Mouse (Mus musculus) lung, adult 10 weeks (tissue): Measurements from ENCODE around the gene Ttc16. TPM values are rescaled to one million over a fixed set of nuclear protein-coding genes. Genes with fewer than 3 reads are reported as not detected.

Source experiments
- polyA plus RNA-seq: library from polyadenylated mRNA; stranded (reverse); fragments of 350-450 nt; fragmentation: Illumina TruSeq; extraction: RNeasy Lipid Tissue Mini Kit (QIAGEN cat#74804); gene quantifications from one replicate; pipeline ENCODE4 v1.2.3, GENCODE M21; 2014; ENCODE audit warnings: low read depth, low replicate concordance; ENCODE audit not compliant: insufficient read depth

Gene Ttc16
- polyA plus RNA-seq: 3.9 TPM

DNA sequence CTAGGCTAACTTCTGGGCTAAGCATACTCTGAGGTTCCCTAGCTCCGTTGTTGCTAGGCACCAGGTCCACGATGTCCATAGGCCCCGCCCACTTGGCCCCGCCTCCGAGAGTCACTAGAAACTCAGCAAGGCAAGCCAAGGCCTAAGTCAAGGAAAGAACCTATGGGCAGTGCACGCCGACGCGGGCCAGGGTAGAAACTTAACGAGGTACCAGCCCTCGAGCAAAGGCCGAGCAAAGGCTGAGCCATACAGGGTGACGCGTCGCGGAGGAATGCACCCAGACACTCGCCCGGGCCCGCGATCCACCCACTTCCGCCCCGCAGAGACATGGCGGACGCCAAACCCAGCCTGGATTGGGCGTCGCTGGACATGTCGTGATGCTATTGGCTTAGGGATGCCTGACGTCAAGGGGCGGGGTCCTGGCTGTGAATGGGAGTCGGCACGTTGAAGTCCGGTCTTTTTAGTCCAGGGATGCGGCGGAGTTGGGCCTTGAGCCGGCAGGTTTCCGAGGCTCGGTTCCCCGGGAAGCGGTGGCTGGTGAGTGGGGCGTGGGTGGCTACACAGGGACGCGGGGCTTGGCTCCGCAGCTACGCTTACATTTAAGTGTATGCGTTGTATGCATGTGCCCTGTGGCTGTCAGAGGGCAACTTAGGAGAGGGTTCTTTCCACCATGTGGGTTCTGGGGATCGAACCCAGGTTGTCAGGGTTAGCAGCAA, at the start of gene Ttc16, which contains the start of gene Ptrh1:
TSS of gene Ttc16 (minus strand) at position 275 of the 716 bp plus-strand sequence.
TSS of gene Ptrh1 (plus strand) at position 428 of the 716 bp plus-strand sequence.

DNA sequence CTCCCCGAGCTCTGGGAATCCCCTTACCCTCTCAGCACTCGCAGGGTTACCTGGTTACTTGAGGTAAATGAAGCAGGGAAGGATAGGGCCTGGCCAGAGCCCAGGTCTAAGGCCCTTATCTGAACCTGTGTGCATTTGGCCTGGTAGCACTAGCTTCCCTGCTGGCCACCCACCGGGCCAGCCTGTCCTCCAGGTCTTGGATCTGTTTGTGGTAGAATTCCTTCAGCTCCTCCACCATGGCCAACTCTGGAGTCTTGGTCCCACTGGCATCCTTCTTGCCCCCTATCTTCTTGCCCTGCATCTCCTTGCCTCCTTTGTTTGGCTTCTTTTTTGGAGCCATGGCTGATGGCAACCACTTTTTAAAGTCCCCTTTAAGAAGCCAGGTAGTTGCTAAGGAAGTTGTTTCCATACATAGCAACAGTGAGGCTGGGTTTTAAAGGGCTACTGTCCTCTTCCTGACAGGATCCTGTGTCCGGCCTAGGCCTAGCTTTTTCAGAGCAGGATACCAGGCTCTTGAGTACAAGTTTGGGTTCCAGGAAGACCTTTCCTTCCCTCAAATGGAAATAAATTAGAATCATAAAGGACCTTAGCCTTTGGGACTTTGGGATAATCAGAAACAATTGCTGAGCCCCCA, 8.7 kb upstream of the Ttc16 start, which contains the start of gene Cfap157:
TSS of gene Cfap157 (minus strand) at position 381 of the 634 bp plus-strand sequence.

DNA sequence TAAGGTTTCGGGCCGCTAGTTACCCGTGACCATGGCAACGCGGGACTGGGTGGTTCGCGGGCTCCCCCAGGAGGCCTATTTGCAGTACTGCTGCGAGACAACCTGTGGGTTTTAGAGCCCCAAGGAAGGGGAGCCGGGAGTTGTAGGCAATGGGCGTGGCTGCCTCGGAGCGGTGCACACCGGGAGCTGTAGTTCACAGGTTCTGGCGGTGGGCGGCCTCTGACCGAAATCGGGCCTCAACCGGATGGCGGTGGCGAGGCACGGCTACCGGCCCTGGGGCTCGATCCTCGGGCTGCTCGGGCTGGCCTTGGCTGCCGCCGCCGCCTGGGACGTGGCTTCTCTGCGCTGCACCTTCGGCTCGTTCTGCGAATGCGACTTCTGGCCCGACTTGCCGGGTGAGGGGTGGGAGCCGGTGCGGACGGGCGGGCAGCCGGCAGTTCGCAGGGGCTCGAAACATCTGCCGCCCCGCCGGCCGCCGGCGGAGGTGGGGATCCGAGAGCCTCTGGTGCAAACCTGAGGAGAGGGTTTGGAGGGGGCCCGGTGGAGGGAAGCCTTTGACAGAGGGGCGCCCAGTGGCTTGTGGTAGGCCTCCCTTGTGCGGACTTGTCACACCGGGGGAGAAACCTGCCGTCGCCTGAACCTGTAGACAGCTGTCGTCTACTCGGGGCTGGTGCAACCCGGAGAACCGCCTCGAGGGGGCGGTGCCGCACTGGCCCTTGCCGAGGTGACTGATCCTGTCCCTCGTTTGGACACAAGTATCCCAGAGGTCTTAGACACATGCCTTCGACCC, 18.2 kb downstream of the Ttc16 start, which contains the start of gene Tor2a:
TSS of gene Tor2a (plus strand) at position 179 of the 790 bp plus-strand sequence.

DNA sequence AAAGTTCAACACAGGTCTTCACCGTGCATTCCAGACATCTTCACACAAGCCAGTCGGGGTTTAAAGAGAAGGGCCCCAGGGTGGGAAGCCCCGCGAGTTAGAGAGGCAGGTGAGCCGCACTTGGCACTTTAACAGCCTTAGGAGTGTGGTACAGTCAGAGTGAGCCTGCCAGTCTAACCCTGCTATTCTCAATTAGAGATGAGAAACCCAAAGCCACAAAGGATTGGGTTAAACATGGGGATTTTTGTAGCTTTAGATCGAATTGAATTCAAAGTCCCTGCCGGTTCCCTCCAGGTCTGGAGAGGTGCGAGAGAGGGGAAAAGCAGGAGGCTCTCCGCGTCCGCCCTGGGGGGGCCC, 34.5 kb downstream of the Ttc16 start, which contains the start of gene 6330409D20Rik:
TSS of gene 6330409D20Rik (minus strand) at position 101 of the 357 bp plus-strand sequence.

DNA sequence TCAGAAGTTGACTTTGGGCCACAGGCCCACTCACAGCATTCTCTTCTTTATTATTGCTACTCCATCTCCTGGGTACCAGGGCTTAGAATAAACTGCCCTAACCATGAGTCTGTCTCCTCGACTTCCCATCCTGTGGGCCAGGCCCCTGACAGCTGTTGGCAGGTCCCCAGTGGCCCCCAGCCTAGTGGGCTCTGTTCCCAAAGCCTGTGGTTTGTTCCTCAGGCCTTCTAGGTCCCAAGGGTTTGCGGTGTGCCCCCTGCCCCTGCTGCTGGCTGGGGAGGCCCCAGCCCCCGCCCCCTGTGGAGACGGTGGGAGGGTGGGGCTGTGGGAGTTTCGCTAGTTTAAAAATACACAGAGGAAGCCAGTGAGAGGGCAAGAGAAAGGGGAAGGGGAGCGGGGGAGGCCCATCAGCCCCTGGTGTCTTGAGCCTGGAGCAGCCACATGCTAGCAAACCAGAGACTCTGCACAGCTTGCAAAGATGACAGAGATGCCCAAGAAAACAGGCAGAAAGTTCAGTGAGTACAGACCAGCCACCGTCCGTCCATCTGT, 54.7 kb downstream of the Ttc16 start, which contains the start of gene Sh2d3c:
TSS of gene Sh2d3c (plus strand) at position 375 of the 549 bp plus-strand sequence.

DNA sequence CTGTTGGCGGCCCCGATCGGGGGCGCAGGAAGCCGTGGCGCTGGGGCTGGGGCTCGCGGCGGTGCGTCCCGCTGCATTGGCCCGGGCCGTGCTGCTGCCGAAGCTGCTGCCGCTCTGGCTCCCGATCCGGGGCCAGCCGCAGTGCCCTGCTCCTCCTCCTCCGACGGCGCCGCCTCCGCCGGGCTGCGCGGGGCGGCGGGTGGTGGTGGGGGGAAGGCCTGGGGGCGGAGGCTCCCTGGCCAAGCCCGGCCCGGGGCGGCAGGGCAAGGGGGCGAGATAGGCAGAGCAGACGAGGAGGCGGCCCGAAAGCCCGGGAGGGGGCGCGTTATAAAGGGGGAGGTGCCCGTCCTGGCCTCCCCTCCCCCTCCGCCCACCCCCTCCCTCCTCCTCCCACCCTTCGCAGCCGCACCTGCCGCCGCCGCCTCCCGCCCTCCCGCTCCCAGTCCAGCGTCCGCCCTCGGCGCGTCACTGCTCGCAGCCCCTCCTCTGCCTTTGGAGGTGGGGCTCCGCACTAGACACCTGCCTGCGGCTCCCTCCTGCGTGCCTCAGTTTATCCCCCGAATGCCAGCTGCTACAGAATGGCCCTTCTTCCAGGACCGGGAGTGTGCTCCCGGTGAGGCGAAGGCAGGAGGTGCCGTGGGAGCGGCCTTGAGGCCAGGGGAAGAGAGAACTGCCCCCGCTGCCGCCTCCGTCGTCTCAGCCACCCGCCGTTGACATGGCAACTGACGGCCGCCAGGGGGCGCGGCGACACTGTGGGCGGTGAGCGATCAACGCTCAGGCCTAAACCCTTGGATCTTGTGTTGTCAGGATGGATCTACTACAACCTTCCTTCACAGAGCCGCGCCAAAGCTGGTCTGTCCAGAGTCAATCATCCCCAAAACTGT, 62.3 kb downstream of the Ttc16 start, which contains the start of gene Cdk9:
TSS of gene Cdk9 (minus strand) at position 143 of the 884 bp plus-strand sequence.

Other genes with a start within 250 kb of the Ttc16 start
- gene Fam102a, start 240.3 kb downstream of the Ttc16 start, polyA plus RNA-seq: 10.6 TPM
- gene Dpm2, start 204.8 kb downstream of the Ttc16 start, polyA plus RNA-seq: 67.1 TPM
- not detected for gene Pip5kl1, start 200.8 kb downstream of the Ttc16 start, polyA plus RNA-seq
- gene 9430097D07Rik, start 199.9 kb downstream of the Ttc16 start, polyA plus RNA-seq: not detected
- 13.3 TPM for gene St6galnac4, start 188.5 kb downstream of the Ttc16 start, polyA plus RNA-seq
- 21.6 TPM for gene St6galnac6, start 175.9 kb downstream of the Ttc16 start, polyA plus RNA-seq
- gene Ak1, start 153.9 kb downstream of the Ttc16 start, polyA plus RNA-seq: 24.5 TPM
- 182 TPM for gene Eng, start 129.0 kb downstream of the Ttc16 start, polyA plus RNA-seq
- gene Fpgs, start 71.5 kb downstream of the Ttc16 start, polyA plus RNA-seq: 11.3 TPM
- 69.8 TPM for gene Cdk9, start 62.6 kb downstream of the Ttc16 start, polyA plus RNA-seq
- gene Sh2d3c, start 54.6 kb downstream of the Ttc16 start, polyA plus RNA-seq: 34.4 TPM
- 0.50 TPM for gene 6330409D20Rik, start 34.6 kb downstream of the Ttc16 start, polyA plus RNA-seq
- gene Tor2a, start 18.4 kb downstream of the Ttc16 start, polyA plus RNA-seq: 28.0 TPM
- gene Ptrh1, start 153 bp upstream of the Ttc16 start, polyA plus RNA-seq: 4.9 TPM
- gene Cfap157, start 8.8 kb upstream of the Ttc16 start, polyA plus RNA-seq: 3.9 TPM
- 13.0 TPM for gene Stxbp1, start 71.6 kb upstream of the Ttc16 start, polyA plus RNA-seq
- 108 TPM for gene Fam129b, start 100.5 kb upstream of the Ttc16 start, polyA plus RNA-seq
- gene Rpl12, start 185.9 kb upstream of the Ttc16 start, polyA plus RNA-seq: 1,042 TPM
- gene Lrsam1, start 186.0 kb upstream of the Ttc16 start, polyA plus RNA-seq: 4.8 TPM
- gene Slc2a8, start 206.4 kb upstream of the Ttc16 start, polyA plus RNA-seq: 10.2 TPM